Mouse (Mus musculus) small intestine, adult 2 months (tissue): ENCODE results near the gene Mettl1.

Experiments
- CTCF ChIP-seq: fragments of 200-500 bp; IDR thresholded peaks from 2 replicates; pipeline ENCODE4 v1.5.1; 2012; ENCODE audit warnings: low read depth, mild to moderate bottlenecking, control low read depth, inconsistent platforms, low read length, moderate library complexity, mixed read lengths; ENCODE audit not compliant: insufficient replicate concordance, insufficient read length; ENCODE audit errors: extremely low read depth
- POLR2A ChIP-seq: fragments of 200-500 bp; IDR thresholded peaks from 2 replicates; pipeline ENCODE4 v1.6.1; 2012; ENCODE audit warnings: low read depth, mild to moderate bottlenecking, control low read depth, inconsistent platforms, low read length, moderate library complexity

- TF ChIP-seq POLR2A: no peak
- TF ChIP-seq CTCF: no peak
Observed at GRCm38 (mm10) chr10:127059174-127059967, 18.2 kb downstream of the Mettl1 start.
